Mouse (Mus musculus): ENCODE data around the gene Ebf3. TPM values are rescaled to one million over a fixed set of nuclear protein-coding genes. Genes with fewer than 3 reads are reported as not detected.

The Ebf3 gene
- total RNA-seq, 2 experiments from 2014 or later: 0.08 TPM; not detected in 1

DNA sequence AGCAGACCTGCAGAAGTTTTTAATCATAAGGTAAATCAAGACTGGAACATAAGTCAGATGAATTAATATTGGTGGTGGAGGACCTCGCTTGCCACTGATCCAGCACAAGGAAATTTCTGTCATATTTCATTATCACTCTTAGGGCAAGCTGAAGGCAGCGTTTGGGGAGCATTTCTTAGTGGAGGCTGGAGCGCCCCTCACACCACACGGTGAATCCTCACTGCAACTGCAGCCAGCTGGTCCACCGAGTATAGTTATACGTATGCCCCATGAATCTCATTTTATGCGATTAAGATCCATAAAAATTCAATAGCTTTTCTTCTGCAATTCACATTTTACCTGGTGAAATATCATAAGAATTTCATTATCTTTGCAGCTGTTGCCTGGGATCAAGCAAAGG lies 18.6 kb downstream of the Ebf3 start:
- no peak for ATAC-seq (replicated peaks; ENCODE audit: low FRiP score, poor library complexity, severe bottlenecking)

DNA sequence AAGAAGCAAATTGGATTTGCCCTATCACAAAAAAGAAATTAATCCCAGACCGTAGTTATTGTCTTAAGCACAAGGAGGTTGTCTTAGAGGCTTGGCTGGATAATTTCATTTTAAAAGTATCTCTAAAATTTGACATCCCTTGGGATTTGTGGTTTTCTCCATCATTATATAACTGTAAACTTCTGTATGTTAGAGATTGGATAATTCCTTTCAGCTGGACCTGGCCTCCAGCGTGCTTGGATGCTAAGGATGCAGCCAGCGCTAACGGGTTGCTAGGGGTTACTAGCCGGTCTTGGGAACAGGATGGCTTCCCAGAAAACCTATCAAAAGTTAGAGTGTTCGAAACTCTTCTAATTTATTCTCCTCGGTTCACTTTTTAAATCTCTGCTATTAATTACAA lies 19.8 kb downstream of the Ebf3 start:
- ATAC-seq (replicated peaks; ENCODE audit: low FRiP score, poor library complexity, severe bottlenecking): no peak

DNA sequence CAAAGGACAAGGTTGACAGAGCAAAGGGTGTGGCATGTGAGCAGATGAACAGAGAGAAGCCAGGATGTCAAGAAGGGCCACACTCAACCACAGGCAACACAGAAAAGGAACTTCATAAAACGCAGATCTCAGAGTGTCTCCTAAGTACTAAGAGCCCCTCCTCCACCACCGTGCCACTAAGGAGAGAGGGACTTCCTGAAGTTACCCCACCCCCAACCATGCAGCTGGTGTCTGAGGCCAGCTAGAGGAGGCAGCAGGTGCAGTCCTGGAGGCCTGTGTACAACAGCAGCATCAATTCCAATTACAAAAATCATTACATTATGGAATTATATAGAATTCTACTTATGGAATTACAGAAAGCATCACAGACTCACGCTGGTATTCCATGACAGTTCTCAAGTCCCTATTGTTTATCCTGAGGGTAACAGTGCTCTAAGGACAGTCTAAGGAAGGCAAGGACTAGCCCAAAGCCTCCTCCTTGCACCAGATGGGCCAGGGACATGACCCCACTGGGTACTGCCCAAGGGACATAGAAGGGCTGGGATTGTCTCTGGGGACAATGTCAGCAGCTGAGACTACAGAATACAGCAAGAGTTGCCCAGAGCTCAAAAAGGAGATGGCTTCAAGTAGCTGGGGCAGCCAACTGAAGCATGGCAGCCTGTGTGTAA lies 24.8 kb downstream of the Ebf3 start:
- ATAC-seq (replicated peaks; ENCODE audit: low FRiP score, poor library complexity, severe bottlenecking): no peak

DNA sequence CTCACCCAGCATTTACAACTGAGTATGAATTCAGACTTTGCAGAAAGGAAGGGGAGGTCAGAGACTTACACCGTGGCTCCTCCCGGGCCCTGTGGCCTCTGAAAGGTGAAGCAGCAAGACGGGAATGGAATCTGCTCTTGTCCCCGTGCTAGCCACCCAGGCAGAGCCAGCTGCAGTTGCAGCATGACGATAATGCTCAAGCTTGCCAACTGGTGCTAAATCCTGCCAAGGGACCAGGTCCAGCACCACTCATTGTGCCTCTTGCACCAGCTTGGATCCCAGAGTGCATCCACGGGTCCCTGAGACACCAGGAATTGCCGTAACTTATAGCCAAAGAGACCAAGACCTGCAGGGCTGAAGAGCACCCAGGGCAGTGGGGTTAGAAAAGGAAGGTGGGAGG lies 36.1 kb downstream of the Ebf3 start:
- no peak for ATAC-seq (replicated peaks; ENCODE audit: low FRiP score, poor library complexity, severe bottlenecking)

DNA sequence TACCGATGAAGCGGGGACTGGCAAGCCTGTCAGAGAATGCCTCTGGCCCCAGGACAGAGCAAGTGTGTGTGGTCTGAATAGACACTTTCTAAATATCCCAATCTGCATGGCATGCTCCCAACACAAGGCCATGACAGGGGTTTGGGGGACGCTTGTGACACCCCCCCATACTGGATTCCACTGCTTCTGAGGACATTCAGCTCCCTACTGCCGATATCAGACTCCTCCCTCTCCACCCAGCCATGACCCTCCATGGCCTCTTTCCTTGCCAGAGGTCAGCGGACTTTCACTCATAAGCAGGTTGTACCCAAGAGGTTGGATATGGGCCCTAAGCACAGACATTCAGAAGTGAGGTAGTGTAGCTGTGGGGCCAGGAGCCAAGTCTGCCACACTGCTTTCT lies 36.5 kb downstream of the Ebf3 start:
- ATAC-seq (replicated peaks; ENCODE audit: low FRiP score, poor library complexity, severe bottlenecking): no peak

DNA sequence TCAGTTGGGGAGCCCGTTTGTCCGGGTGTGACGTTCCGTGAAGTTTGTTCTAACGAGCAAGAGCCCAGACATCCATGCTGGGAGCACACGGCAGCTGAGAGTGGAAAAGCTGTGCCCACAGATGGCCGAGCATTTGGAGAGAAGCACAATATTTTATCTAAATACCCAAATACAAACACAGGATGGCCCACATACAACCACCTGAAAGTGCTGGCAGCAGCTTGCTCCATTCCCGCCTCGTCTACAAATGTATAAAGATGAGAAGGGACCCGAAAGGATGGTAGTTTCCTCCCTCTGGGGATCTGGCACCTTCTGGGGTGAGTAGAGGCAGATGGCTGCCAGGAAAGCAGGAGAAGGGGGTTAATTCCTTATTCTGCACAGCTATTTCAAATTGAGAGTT lies 42.0 kb downstream of the Ebf3 start:
- no peak for ATAC-seq (replicated peaks; ENCODE audit: low FRiP score, poor library complexity, severe bottlenecking)

DNA sequence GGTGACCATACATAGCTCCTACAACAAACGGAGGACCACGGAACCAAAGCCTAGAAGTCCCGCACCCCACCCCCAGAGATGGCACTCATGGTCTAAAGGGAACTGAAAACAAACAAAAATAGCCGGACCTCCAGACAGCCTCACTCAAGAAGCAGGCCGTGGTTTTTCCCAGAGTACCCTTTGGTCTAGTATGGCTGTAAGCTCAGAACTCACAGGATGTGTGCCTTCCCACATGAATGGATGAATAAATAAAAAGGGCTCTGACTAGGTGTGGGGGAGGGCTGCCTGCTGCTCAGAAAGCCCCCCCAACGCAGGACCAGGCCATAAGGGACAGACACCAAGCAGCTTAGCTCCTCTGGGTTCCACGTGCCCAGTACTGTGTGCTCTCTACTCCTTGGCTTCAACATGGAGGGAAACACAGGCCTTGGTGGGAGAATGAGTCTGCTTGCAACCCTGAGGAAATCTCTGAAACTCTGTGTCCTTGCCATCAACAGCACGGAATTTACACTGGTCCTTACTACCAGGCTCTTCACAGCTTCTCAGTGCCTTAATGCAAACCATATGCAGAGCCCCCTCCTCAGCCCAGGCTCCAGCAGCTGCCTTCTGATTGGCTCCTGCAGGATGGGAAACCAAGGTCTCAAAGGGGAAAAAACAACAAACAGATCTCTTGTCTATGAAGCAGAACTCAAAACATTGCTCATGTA lies 45.6 kb downstream of the Ebf3 start:
- ATAC-seq (replicated peaks; ENCODE audit: low FRiP score, poor library complexity, severe bottlenecking): no peak

DNA sequence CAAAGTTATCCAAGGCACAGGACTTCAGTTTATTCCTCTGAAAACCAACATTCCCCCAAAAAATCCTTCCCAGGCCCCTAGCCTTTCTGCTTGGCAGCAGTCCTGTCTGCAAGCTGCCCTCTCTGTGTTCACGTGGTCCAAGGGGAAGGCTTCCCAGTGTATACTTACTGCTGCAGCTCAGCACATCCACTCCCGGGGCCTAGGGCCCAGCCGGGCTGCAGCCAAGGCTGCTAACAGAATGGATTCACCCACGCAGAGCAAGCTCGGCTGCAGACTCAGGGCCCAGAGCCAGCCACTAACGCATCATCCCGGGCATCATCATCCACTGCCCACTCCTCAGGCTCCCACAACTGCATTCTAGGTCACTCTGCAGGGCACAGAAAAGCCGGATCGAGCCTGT lies 46.8 kb downstream of the Ebf3 start:
- no peak for ATAC-seq (replicated peaks; ENCODE audit: low FRiP score, poor library complexity, severe bottlenecking)

DNA sequence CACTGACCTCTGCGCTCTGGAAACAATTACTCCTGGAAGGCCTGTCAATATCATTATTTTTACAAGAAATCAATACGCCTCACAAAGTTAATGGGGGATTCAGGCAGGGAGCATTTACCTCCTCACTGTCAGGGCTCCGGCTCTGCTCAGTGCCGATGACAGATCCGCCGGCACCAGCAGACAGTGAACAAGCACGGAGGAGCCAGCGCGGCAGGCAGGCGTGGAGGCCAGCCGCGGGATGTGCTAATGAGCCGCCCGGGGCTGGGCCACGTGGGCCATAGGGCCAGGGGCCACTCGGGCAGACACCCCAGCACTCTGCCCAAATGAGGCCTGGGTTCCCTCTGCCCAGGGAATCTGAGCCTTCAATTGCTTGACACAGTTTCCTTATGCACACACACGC lies 47.7 kb downstream of the Ebf3 start:
- no peak for ATAC-seq (replicated peaks; ENCODE audit: low FRiP score, poor library complexity, severe bottlenecking)

DNA sequence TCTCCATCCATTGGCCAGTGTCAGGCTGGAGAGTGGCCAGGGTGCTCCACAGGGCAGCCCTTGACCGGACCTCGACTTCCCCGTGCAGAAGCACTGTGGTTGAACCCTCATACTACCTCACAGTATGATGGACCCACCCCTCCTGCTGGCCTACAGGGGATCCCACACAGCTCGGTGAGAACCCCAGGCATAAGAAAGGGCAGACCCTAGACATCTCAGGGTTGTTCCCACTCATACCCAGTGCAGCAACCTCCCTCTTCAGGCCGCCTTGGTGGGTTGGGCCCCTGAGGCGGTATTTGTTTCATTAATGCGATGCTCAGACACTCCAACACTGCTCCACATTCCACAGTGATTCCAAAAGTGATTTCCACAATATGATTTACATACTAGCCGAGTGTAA lies 51.9 kb downstream of the Ebf3 start:
- ATAC-seq (replicated peaks; ENCODE audit: low FRiP score, poor library complexity, severe bottlenecking): no peak

DNA sequence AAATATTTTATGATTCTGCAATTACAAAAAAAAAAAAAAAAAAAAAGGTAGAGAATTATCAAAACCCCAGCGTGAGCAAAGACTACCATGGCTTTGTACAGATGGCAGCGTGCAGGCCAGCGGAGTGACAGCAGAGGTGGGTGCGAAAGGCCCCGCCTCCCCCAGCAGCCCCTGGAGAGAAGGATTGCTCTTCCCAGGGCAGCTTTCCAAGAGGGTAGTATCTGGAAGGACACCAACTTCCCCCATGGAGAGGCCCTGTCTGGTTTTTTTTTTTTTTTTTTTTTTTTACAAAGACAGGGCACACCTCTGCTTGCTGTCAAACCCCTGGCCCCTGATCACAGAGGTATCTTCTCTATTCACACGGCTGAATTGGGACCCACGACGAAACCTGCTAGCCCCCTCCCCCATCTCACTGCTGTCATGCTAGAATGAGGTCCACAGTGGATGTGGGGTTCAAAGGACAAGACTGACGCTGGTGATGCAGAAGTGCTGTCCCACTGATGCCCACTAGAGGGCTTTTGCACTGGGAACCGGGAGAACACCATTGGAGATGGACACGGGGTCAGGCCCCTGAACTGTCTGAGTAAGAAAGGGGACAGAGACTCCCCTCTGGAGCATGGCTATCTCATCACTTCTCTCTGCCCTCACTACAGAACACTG lies 67.9 kb downstream of the Ebf3 start:
- 0 out of 2 replicates have a peak, but pooled peaks have one; percentile 42 for ATAC-seq (replicated peaks; ENCODE audit: low FRiP score, poor library complexity, severe bottlenecking)

DNA sequence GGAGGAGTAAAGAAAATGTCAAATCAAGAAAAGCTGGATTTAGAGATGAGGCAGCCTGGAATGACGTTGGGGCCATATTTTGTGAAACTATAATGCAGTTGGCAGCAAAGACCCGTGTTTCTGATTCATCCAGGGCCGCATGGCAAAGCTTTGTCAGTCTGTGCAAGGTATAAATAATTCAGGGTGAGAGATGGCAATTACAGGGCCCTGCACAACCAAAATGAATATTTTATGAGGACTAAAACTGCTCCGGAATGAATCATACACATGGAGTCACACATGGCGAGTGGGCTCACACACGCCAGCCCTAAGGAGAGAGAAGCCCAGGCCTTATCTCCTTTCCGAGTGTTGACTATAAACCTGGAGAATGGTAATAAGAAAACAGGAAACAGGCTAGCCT lies 69.4 kb downstream of the Ebf3 start:
- ATAC-seq (replicated peaks; ENCODE audit: low FRiP score, poor library complexity, severe bottlenecking): no peak

DNA sequence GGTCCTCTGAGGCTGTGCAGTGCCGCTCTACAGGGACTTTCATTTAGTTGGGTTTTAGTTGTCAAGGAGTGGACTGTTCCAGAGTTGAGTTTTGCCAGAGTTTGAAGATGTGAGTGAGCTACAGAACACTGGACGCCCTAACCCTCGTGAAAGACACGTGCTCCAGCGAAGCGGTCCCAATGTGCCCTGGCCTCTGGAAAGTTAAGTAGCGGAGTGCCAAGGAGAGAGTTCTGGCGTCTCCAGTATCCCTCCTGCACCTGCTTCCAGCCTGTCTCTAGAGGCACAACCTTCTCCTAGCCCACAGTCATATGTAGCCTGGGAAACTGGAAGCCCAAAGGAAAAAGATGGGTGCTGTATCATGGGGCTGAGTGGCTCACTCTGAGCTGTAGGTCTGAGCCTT lies 73.8 kb downstream of the Ebf3 start:
- ATAC-seq (replicated peaks; ENCODE audit: low FRiP score, poor library complexity, severe bottlenecking): no peak

DNA sequence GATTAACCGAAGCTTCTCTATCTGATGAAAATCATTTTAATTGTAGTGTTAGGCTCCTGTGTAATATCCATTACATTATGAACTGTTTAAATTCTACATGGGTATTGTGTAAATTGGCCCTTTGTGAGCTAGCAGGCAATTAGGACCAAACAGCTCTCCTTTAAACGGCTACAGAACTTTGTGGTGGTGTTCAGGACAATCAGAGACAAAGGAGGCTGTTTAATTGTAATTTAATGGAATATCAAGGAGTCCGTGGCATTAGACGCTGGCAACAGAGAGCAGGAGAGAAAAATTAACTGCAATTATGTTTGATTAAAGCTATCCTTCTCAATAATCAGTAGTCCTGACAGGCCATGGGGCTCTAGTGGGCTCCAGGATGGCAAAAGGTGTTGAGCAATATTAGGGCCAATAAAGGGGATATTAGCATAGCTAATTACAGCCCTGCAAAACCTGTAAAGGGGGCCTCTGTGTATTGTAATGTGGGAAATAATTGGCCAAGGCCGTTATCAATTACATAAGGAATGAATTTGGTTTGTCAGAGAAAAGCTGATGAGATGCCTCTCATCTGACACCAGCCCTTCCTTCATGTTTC lies 74.6 kb downstream of the Ebf3 start:
- ATAC-seq (replicated peaks; ENCODE audit: low FRiP score, poor library complexity, severe bottlenecking): no peak

DNA sequence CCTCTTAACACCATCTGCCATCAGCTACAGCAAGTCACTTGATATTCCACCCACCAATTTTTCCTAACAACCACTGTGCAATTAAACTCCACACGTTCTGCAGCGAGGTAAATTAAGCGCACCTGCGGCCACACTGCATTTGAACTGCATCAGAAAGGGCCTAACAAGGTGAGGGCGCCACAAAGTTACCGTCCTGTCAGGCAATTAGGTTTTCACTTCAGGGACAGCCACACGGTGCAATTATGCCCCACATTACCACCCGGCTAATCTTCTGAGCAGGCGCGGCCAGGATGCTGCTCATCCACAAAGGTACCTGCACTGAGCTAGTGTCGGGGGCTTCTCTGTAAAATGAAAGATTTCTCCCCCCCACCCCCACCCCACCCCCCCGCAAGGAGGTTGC lies 76.8 kb downstream of the Ebf3 start:
- no peak for ATAC-seq (replicated peaks; ENCODE audit: low FRiP score, poor library complexity, severe bottlenecking)

DNA sequence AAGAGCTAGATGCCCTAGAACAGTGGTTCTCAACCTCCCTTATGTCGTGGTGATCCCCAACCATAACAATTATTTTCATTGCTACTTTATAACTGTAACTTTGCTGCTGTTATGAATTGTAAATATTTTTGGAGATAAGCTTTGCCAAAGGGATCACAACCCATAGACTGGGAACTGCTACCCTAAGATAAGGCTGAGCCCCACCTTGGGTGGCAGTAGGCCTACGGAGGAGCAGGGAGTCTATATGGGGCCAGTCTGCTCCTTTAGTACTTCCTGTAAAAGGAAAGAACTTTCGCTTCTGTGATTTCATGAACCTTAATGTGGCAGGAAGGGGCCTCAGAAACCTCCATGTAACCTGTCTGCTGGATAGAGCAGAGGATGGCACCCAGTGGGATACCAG lies 90.4 kb downstream of the Ebf3 start:
- no peak for ATAC-seq (replicated peaks; ENCODE audit: low FRiP score, poor library complexity, severe bottlenecking)

DNA sequence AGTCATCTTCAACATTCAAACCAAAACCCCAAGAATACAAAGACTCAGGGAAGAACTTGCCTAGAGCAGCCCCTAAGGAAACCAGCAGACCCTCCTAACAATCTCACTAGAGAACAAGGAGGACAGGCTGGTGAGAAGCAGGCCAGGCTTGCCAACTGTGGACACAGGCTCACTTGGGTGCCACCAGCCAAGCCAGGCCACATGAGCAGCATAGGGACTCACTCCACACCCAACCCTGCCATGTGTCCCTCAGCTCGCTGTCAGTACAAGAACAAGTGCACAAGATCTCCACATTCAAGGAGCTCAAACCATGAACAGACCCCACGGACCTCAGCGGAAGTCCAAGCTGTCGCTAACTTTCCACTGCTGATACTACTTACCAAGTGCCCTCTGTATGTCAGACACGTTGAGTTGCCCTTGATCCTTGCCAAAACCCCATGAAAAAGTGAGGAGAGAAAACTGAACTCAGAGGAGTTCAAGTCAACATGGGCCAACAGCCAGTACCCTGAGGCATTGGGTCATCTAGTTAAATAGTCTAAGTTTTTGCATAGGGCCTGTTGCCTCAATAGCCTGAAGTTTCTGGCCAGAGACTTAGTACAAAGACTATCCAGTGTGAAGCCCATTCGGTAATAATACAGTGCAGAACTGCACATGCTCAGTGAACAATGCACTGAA lies 91.3 kb downstream of the Ebf3 start:
- no peak for ATAC-seq (replicated peaks; ENCODE audit: low FRiP score, poor library complexity, severe bottlenecking)

DNA sequence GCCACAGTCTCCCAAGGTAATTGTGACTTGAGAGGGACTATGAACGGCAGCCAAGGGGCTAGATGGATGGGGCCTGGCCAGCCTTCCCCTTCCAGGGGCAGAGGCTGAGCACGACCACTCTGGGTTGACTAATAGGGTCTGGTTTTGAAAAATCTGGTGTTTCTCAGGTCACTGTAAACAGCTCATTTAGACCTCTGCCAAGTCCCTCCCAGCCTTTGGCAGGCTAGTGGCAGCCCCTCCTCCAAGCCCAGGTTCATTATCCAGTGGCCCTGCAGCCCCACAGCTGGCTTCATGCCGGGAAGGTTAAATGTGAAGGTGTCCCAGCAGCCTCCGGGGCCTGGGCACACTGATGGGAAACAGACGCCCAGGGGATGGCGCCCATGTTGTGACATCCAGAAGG lies 92.6 kb downstream of the Ebf3 start:
- no peak for ATAC-seq (replicated peaks; ENCODE audit: low FRiP score, poor library complexity, severe bottlenecking)

DNA sequence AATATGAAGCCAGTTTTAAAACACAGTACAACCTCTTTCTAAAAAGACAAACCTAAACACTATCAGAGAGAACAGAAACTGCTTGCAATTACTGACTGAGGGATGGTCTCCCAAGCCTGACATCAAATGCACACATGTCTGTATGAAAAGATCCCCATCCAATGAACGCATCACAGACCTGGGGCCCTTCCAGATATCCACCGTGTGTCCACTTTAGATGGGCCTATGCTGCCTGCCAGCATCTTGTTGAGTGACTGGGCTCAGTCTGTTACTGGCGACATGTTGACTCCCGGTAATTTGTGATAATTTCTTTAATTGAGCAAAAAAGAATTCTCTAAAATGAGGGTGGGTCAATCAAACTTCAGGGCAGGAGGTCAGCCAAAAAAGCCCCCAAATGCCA lies 93.8 kb downstream of the Ebf3 start:
- ATAC-seq (replicated peaks; ENCODE audit: low FRiP score, poor library complexity, severe bottlenecking): no peak

DNA sequence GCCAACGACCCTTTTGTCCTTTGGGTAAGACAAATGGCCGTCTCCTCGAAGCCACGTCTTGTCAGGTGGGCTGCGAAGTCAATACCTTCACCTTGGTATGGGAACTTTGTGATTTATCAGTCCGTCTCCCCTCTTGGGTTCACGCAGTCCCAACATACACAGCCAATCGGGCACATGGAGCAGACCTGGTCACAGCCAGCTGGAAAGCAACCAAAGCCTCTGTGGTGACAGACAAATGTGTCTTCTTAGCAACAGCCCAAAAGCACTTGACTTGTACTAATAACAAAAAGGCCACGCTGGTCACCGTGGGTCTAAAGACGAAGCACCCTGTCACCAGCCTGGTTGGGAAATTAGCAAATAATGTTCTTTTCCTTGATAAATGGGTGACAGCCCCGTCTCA lies 95.5 kb downstream of the Ebf3 start:
- no peak for ATAC-seq (replicated peaks; ENCODE audit: low FRiP score, poor library complexity, severe bottlenecking)
